8 mouse cellular contexts compared by ENCODE assay signal in genomic region chr15:101316279-101316912, GRCm38 (mm10). TPM values are rescaled to one million over a fixed set of nuclear protein-coding genes. Genes with fewer than 3 reads are reported as not detected.
DNase-seq lines count a peak whose midpoint lies in the region; ATAC-seq and TF ChIP-seq lines count a peak whose summit lies in the region.

No protein-coding gene starts in this region.

- H3K4me3 ChIP-seq in heart, embryonic 13.5 days, result peak overlapping the region; percentile 47
- H3K4me3 ChIP-seq in bone marrow, adult 2 months (replicated peaks; ENCODE audit: control insufficient read depth, low read depth, low read length), result peak overlapping the region; percentile 80
- H3K4me3 ChIP-seq in hindbrain, embryonic 11.5 days (ENCODE audit: low read depth, low read length), result no peak overlapping the region
- peak overlapping the region; percentile 55 for H3K4me3 ChIP-seq in macrophage (ENCODE audit: inconsistent target)

- peak overlapping the region; percentile 60 for H3K27ac ChIP-seq in heart, embryonic 13.5 days (replicated peaks)
- peak overlapping the region; percentile 90 for H3K27ac ChIP-seq in bone marrow, adult 2 months (ENCODE audit: control insufficient read depth, insufficient read depth, low read depth, low read length, poor library complexity)
- H3K27ac ChIP-seq in hindbrain, embryonic 11.5 days (ENCODE audit: low read depth, low read length), result no peak overlapping the region
- H3K27ac ChIP-seq in macrophage, result peak overlapping the region; percentile 82

- no peak for ATAC-seq in heart, embryonic 13.5 days (ENCODE audit: extremely low read depth, insufficient number of reproducible peaks, low FRiP score, low TSS enrichment)
- ATAC-seq in hindbrain, embryonic 11.5 days (ENCODE audit: low FRiP score), result 0 out of 2 replicates have a peak, but pooled peaks have one; percentile 38

- TF ChIP-seq CTCF in bone marrow, adult 2 months (IDR thresholded peaks at IDR 0.05; ENCODE audit: control insufficient read depth, insufficient read depth, low read length), result no peak

- WGBS in heart, embryonic 13.5 days, result 49% methylated on average over 13 of the region's 13 CpGs
- WGBS in bone marrow, adult 2 months, result 4% methylated on average over 13 of the region's 13 CpGs
- 74% methylated on average over 13 of the region's 13 CpGs for WGBS in hindbrain, embryonic 11.5 days
- 5% methylated on average over 13 of the region's 13 CpGs for WGBS in macrophage (ENCODE audit: missing documents)

- no peaks in the 10 kb centered on the region for H3K36me3 ChIP-seq in heart, embryonic 13.5 days
- H3K36me3 ChIP-seq in hindbrain, embryonic 11.5 days (ENCODE audit: control insufficient read depth, insufficient read depth, low read length), result no peaks in the 10 kb centered on the region
- H3K36me3 ChIP-seq in macrophage (ENCODE audit: inconsistent target), result no peaks in the 10 kb centered on the region

- no peak for TF ChIP-seq POLR2A in bone marrow, adult 2 months (IDR thresholded peaks at IDR 0.05; ENCODE audit: borderline replicate concordance, control insufficient read depth, low read depth, low read length)

- peaks cover 8% of the 10 kb centered on the region; the same call in 1 of the 2 replicates for H3K79me2 ChIP-seq in macrophage (ENCODE audit: inconsistent target)

- peaks cover 47% of the 10 kb centered on the region for H3K4me1 ChIP-seq in heart, embryonic 13.5 days
- peaks cover 5% of the 10 kb centered on the region for H3K4me1 ChIP-seq in bone marrow, adult 2 months (ENCODE audit: control insufficient read depth, insufficient read depth, low read length)
- 0 out of 2 replicates have a peak, but pooled peaks cover 2% of the 10 kb centered on the region for H3K4me1 ChIP-seq in hindbrain, embryonic 11.5 days (replicated peaks; ENCODE audit: control insufficient read depth, insufficient read depth, low read length)

- H3K27me3 ChIP-seq in heart, embryonic 13.5 days (replicated peaks), result no peaks in the 10 kb centered on the region
- no peaks in the 10 kb centered on the region for H3K27me3 ChIP-seq in hindbrain, embryonic 11.5 days (ENCODE audit: control insufficient read depth, insufficient read depth, low read length)

- no peak for DNase-seq in heart, adult 9 months (ENCODE audit: low spot score in 2 of 2)
- no peak for DNase-seq in hindbrain, embryonic 11.5 days (ENCODE audit: low spot score)
- DNase-seq in retina, embryonic 14.5 days (ENCODE audit: low spot score), result no peak
- no peak for DNase-seq in adrenal gland, postnatal 10 days
- DNase-seq in adipocyte (ENCODE audit: low spot score), result no peak

- peak overlapping the region; percentile 73 for H3K9ac ChIP-seq in heart, embryonic 13.5 days
- H3K9ac ChIP-seq in hindbrain, embryonic 11.5 days (ENCODE audit: low read depth, low read length), result no peak overlapping the region

- peak overlapping the region; percentile 69 for H3K4me2 ChIP-seq in heart, embryonic 13.5 days
- H3K4me2 ChIP-seq in hindbrain, embryonic 11.5 days (replicated peaks; ENCODE audit: low read depth, low read length), result no peak overlapping the region

- no peaks in the 10 kb centered on the region for H3K9me3 ChIP-seq in heart, embryonic 13.5 days
- no peaks in the 10 kb centered on the region for H3K9me3 ChIP-seq in hindbrain, embryonic 11.5 days (ENCODE audit: control insufficient read depth, low read length)

RNA-seq across cellular contexts. Expression of gene 6030408B16Rik, which starts 23.4 kb away (rescaled TPM):
- 2.4 and 3.0 TPM in 2 replicates for polyA plus RNA-seq in heart, embryonic 13.5 days (2015; fragmentation: Nextera tagmentation; extraction: Ambion mirVana)
- polyA plus RNA-seq in bone marrow, adult 2 months (2011; ENCODE audit: insufficient read depth, insufficient read length, low replicate concordance, missing spikeins), result 0.50 and 1.4 TPM in 2 replicates
- polyA plus RNA-seq in hindbrain, embryonic 11.5 days (2014; fragmentation: Nextera tagmentation; extraction: Ambion mirVana), result 0.17 and 0.25 TPM in 2 replicates
- total RNA-seq in macrophage (2018; cell fraction: chromatin; rRNA removed), result 1 to 10 TPM in 2 of 26 experiments, under 1 TPM in 11, not detected in 13; 0.35 to 1.2 (median 0.49) TPM
- total RNA-seq in macrophage (2018; cell fraction: cytosol; rRNA removed), result not detected
- 1 to 10 TPM in 1 of 26 experiments, under 1 TPM in 3, not detected in 22; 0.39 to 1.3 (median 0.60) TPM for total RNA-seq in macrophage (2018; cell fraction: nucleus; rRNA removed)
- not detected in 3 replicates for polyA plus RNA-seq in macrophage (2018)
- 1 to 10 TPM; 1.0 to 2.4 TPM for total RNA-seq in adrenal gland, postnatal 10 days (2021)

RNA-seq across cellular contexts. Expression of gene Atg101, which starts 32.3 kb away (rescaled TPM):
- 50.6 and 56.1 TPM in 2 replicates for polyA plus RNA-seq in heart, embryonic 13.5 days (2015; fragmentation: Nextera tagmentation; extraction: Ambion mirVana)
- polyA plus RNA-seq in bone marrow, adult 2 months (2011; ENCODE audit: insufficient read depth, insufficient read length, low replicate concordance, missing spikeins), result 27.4 and 42.0 TPM in 2 replicates
- polyA plus RNA-seq in hindbrain, embryonic 11.5 days (2014; fragmentation: Nextera tagmentation; extraction: Ambion mirVana), result 66.5 and 69.6 TPM in 2 replicates
- 10 to 100 TPM in 15 of 26 experiments, 1 to 10 TPM in 11; 3.2 to 27.1 (median 11.0) TPM for total RNA-seq in macrophage (2018; cell fraction: chromatin; rRNA removed)
- 10 to 100 TPM; 10.5 to 25.7 (median 19.1) TPM for total RNA-seq in macrophage (2018; cell fraction: cytosol; rRNA removed)
- total RNA-seq in macrophage (2018; cell fraction: nucleus; rRNA removed), result 10 to 100 TPM in 20 of 26 experiments, 1 to 10 TPM in 6; 6.5 to 19.8 (median 11.5) TPM
- 19.7 to 26.3 TPM (median 22.9 TPM) in 3 replicates for polyA plus RNA-seq in macrophage (2018)
- 100 to 1,000 TPM in 1 of 2 experiments, 10 to 100 TPM in 1; 36.6 to 103 TPM for total RNA-seq in adrenal gland, postnatal 10 days (2021)

RNA-seq across cellular contexts. Expression of gene Krt80, which starts 53.6 kb away (rescaled TPM):
- 7.8 and 7.9 TPM in 2 replicates for polyA plus RNA-seq in heart, embryonic 13.5 days (2015; fragmentation: Nextera tagmentation; extraction: Ambion mirVana)
- 1.3 and 3.5 TPM in 2 replicates for polyA plus RNA-seq in bone marrow, adult 2 months (2011; ENCODE audit: insufficient read depth, insufficient read length, low replicate concordance, missing spikeins)
- polyA plus RNA-seq in hindbrain, embryonic 11.5 days (2014; fragmentation: Nextera tagmentation; extraction: Ambion mirVana), result 0.09 TPM in 1 of 2 replicates, not detected in the other
- total RNA-seq in macrophage (2018; cell fraction: chromatin; rRNA removed), result under 1 TPM in 9 of 26 experiments, not detected in 17; 0.13 to 0.46 (median 0.29) TPM
- under 1 TPM; 0.03 to 0.68 (median 0.29) TPM for total RNA-seq in macrophage (2018; cell fraction: cytosol; rRNA removed)
- total RNA-seq in macrophage (2018; cell fraction: nucleus; rRNA removed), result under 1 TPM in 15 of 26 experiments, not detected in 11; 0.10 to 0.79 (median 0.27) TPM
- polyA plus RNA-seq in macrophage (2018), result 0.51 to 0.83 TPM (median 0.56 TPM) in 3 replicates
- under 1 TPM; 0.75 to 0.76 TPM for total RNA-seq in adrenal gland, postnatal 10 days (2021)
